Mouse (Mus musculus): ENCODE results near the gene 1700001C02Rik.

Gene 1700001C02Rik

DNA sequence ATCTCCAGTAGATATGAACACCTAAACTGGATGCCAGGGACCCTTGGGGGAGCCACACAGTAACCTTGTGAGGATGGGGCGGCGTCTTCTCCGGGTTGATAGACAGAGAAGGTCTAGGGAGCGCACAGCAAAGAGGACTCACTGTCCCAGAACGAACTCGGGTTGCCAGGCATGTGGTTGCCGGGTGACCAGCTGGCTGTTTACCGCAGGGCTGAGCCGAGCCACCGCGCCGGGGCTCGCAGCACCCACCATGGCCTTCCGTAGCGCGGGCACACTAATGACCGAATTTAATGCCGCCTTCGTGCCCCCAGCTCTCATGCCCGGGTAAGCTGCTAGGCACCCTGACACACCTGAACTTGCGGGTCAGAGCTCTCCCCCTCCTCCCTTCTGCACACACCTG is at the start of gene 1700001C02Rik:
Gene 1700001C02Rik, plus strand, starts transcription at position 187 of the 400 bp plus-strand sequence.
- no peak for DNase-seq (ENCODE audit: low read depth)

DNA sequence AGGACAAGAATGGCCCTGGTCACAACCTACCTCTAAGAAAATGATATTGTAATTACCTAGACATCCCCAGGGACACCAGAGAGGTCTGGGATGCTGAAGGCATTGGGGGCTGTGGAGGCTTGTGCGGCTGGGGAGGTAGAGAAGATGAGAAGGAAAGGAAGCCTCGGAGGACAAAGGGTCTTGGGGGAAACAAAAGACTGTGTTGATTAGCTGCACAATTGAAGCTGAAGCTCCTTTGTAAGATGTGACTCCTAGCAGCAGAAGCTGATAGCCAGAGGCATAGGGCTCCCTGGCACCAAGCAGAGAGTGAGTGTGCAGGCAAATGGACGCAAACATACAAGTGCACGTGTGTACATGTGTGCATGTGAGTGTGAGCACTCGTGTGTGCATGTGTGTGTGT is 49.2 kb upstream of the 1700001C02Rik start:
- no peak for DNase-seq (ENCODE audit: low read depth)

DNA sequence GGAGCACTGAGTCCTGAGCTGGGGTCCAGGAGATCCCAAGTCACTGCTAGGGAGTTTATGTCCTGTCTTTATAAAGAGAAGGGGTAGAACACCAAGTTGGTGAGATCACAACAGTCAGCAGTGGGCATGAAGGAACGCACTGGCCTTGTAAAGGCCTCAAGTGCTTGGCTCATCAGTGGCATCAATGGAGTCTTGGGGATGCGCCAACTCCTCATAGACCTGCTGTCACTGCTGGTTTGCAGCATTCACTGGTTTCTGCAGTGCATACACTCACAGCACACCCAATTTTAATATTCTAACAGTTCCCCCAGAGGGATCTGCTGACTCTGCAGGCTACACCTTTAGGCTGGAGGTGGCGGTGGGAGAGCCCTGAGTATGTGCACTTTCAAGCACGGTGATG is 42.7 kb upstream of the 1700001C02Rik start:
- no peak for DNase-seq (ENCODE audit: low read depth)

DNA sequence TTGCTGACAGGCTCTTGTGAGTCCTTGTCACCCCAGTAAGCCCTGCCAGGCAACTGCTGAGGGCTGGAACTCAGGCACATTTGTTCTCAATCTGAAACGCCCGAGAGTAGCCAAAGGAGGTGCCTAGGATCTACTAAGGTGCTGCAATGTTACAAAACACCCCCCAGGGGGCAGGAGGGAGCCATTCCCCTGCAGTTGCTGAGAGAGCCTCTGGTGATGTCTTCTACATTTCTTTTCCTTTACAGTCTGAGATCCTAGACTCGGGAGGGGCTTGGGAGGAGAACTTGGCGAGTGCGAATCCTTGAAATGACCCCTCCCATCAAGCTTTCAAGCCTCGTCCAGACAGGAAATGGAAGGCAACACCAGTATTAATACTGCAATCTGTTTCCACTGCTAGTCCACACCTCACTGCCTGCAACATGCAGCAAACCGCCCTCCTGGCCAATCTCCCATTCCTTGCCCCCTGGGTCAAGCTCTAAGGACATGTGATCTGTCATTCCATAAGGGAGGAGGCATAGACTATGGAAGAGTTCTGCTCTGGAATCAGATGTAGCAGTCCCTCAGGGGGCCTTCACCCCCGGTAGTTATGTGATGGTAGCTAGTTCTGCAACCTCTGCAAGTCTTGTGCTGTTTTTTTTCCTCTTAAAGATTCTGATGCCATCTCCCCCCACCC is 42.1 kb upstream of the 1700001C02Rik start:
- peak; percentile 9 for DNase-seq (ENCODE audit: low read depth)

DNA sequence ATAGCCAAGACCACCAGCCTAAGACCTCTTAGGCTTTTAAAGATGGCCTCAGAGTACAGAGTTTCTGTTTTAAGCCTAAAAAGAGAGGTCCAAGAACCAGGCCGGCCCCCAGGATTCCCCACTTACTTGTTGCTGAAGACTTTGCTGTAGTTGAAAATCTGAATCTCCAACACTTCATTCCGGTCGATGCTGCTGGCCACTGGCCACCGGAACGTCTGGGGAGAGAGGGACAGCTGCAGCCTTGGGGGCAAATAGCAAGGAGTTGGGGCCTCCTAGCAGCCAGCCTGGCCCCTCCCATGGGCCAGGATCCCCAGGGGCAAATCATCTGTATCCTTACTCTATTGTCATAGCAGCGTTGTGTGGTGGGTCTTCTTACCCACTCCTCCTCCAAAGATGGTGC is 38.4 kb upstream of the 1700001C02Rik start:
- no peak for DNase-seq (ENCODE audit: low read depth)

DNA sequence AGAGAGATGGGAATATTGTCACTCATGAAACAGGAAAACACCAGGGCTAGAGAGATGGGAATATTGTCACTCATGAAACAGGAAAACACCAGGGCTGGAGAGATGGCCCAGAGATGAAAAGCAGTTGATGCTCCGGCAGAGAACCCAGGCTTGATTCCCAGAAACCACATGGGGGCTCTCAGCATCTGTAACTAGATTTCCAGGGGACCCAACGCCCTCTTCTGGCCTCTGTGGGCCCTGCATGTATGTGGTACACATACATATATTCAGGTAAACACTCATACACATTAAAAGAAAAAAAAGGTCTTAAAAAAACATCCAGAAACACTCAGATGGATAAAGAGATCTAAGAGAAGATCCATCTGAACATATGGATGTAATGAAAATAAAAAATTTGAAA is 26.9 kb upstream of the 1700001C02Rik start:
- DNase-seq (ENCODE audit: low read depth), result no peak

DNA sequence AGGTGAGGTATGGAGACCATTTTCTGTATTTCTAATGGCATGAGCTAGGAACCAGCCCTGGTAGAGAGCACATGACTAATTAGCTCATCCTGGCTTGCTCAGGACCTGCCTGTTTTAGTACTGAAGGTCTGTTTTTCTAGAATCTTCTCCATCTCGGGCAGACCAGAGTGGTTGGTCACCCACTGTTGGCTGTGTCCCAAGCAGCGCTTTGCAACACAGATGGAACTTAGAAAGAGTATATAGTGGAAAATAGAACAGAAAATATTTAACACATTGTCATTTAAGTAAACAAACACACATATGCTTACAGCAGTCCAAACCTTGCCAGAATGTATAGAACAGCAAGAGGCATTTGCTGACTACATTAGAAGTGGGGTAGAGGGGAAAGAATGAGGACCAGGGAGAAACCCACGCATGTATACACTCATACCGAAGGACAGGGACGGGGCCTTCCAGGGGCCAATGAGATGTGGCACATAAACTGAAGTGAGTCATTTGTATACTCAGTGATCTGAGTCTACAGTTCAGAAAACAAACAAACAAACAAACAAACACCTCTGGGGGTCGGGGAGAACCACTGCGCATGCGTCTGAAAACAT is 25.4 kb upstream of the 1700001C02Rik start:
- no peak for DNase-seq (ENCODE audit: low read depth)

DNA sequence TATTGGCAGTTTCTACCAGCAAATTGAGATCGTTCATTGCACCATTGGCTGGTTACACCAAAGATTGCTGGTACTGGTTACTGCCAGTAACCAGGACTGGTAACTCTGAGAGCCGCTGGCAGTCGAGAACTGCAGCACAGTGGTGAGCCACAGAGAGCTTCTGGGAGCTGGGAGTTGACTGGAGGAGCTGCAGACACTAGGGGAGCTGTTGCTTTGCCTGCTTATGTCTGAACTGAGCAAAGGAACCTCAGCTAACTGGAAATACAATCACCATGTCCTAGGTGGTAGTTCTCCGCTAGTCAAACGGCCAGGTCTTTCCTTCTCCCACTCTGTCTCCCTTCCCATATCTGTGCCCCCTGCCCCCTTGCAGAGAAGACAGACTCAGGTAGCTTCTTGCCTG is 23.7 kb upstream of the 1700001C02Rik start:
- no peak for DNase-seq (ENCODE audit: low read depth)

DNA sequence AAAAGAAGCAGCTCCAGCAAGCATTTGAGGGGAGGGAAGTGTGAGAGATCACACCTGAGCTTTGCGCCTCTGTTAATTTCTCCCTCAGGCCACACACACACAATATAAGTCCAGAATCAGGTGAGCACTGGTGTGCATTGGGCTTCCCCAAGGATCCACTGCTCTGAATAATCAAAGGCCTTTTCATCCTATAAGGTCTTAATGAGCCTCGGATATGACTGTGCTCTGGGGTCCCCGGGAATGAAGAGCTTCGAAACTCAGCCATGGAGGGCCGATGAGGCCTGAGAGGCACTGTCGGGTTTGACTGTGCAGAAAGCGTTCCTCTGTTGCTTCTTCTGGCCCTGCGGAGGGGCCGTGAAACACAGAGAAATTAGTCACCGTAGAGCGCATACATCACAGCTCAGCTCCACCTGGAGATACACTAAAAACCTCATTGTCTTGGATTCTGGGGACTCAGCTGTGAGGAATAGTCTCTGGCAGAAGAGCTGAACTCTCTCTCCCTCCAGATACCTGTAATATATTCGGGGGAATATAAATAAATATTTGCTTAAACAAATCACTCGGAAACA is 21.4 kb upstream of the 1700001C02Rik start:
- DNase-seq (ENCODE audit: low read depth), result no peak

DNA sequence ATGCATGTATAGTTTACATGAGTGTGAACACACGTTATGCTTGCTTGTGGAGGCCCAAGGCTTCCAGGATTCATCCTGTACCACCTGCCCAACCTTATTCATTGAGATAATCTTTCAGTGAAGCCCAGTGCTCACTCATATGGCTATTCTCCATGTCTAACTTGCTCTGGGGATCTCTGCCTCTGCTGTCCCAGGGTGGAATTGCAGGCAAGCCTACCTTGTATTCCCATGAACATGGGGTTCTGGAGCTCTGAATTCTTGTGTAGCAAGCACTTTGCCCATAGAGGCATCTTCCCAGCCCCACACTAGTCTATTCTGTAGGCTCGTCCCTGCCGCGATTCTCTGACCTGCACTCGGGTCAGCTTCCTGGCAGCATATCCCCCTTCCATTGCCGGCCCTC is 9.8 kb upstream of the 1700001C02Rik start:
- DNase-seq (ENCODE audit: low read depth), result no peak

DNA sequence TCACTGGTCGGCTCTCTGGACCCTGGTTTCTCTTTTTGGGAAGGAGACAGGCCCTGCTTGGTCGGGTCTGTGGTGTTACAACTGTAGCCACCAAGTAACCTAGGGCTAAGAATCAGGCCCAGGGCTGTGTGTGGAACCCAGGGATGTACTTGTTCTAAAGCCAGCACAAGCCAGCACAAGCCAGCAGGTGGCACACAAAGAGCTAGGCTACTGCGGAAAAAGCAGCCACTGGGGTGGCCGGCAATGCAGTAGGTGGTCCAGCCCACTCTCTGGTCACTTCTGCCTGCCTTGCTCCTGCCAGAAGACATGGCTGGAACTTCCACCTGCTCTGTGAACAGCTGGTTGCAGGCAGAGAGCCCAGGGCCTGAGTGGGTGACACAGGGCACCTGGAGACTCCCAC is 5.7 kb upstream of the 1700001C02Rik start:
- DNase-seq (ENCODE audit: low read depth), result no peak

DNA sequence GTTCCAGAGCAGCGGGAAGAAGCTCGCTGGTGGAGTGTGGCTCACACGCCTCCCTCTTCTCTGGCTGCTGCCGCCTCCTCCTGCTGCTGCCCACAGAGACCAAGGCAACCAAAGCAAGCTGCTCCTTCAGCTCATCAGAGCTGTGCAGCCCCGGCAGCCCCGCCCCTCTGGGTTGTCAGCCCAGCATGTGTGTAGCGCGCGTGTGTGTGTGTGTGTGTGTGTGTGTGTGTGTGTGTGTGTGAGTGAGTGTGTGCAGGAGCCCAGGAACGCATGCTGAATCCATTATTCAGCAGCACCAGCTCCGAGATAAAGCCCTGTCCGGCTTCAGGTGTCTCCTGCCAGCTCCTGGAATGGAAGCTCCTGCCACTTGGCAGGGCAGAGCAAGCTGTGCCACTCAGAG is 4.0 kb upstream of the 1700001C02Rik start, which contains the start of gene Otof:
Gene Otof, minus strand, starts transcription at position 112 of the 400 bp plus-strand sequence.
- no peak for DNase-seq (ENCODE audit: low read depth)

DNA sequence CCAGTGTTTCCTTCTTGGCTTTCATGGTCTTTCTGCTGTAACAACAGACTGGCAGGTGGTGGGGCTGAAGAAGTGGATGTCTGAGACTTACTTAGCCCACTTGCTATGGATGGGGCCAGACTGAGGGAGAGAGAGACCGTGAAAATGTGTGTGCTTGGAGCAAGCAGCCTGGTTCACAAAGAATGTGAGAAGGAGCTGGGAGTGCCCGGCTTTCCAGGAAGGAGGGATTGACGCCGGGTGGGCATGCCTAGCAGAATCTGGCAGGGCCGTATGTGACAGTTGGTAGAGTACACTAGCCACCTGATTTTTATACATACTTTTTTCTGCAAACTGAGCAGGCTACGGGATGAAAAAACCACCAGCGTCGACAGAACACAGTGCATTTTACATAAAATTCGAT is 468 bp downstream of the 1700001C02Rik start:
- DNase-seq (ENCODE audit: low read depth), result no peak

DNA sequence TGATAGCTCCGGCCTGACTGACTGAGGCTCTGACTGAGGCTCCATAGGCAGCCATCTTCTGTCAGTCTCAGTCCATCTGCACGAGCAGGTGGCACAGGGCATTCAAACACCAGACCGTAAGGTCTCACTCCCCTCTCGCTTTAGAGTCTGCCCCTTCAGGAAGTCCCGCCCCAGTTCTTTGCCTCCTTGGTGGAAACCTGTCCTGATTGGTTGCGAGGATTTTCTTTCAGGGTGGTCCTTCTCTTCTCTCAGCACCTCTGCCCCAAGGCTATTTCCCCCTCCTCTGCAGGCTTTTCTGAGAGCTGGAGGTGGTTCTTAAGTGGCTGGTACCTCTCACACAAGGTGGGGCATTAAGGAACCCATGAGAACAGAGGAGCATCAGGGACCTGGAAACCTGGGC is 4.6 kb downstream of the 1700001C02Rik start:
- no peak for DNase-seq (ENCODE audit: low read depth)

DNA sequence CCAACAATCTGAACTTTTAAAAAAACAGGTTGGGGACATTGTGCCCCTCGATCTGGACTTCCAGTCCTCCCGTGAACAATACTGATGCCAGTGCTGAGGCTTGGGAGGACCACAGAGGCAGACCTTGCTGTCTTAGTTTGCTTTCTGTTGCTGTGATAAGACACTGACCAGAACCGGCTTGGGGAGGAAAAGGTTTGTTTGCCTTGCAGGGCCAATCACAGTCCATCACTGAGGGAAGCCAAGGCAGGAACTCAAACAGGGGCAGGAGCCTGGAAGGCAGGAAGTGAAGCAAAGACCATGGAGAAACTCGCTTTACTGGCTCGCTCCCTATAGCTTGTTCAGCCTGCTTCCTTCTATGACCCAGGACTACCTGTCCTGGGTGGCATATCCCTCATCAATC is 6.3 kb downstream of the 1700001C02Rik start:
- DNase-seq (ENCODE audit: low read depth), result no peak

DNA sequence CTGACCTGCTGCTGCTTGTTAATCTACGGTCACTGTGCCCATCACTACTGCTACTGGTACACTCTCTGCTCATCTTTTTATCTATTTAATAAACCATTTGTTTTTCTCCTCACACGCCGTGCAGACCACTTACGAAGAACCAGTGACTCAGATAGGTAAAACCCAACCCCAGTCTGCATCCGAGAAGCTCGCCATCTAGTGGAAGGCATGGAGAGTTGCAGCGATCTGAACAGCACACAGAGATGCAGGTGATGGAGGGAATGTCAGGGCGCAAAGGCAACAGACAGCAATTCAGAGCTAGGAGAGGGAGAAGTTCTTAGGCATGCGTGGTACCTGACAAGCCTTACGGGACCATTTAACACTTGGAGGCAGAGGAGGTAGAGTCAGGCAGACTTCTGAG is 10.7 kb downstream of the 1700001C02Rik start:
- DNase-seq (ENCODE audit: low read depth), result peak; percentile 10

DNA sequence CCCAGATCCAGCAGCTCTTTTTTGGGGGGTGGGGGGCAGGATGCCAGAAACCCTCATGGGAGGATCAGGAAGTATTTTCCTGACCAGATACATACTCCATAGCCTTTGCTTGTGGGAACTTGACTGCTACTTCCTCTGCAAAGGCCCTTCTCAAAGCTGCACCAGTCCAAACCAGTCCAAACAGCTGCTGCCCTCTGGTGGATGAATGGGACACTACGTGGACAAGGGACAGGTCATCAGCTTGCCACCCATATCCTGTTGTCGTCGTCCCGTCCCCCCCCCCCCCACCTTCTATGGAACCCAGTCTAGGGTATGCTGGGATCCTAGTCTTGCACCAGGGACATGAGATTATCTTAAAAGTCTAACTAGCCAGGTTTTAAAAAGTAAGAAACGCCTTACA is 16.5 kb downstream of the 1700001C02Rik start:
- DNase-seq (ENCODE audit: low read depth), result peak; percentile 63

DNA sequence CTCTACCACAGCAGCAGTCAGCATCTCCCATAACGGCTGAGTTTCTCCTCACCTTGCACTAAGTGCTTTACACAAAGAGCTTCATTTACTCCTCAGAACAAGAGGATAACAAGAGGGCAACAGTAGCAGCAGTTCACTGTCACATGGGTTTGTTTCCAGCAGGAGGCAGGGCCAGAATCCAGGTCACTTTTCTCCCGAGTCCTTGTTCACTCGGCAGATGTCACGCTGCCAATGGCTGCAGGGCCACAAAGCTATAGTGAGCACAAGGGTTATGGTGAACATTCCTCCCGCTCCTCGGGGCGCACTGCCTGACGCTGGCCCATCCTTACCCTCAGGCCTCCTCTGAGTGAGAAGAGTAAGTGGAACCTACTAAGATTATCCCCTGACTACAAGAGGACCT is 17.7 kb downstream of the 1700001C02Rik start:
- no peak for DNase-seq (ENCODE audit: low read depth)

DNA sequence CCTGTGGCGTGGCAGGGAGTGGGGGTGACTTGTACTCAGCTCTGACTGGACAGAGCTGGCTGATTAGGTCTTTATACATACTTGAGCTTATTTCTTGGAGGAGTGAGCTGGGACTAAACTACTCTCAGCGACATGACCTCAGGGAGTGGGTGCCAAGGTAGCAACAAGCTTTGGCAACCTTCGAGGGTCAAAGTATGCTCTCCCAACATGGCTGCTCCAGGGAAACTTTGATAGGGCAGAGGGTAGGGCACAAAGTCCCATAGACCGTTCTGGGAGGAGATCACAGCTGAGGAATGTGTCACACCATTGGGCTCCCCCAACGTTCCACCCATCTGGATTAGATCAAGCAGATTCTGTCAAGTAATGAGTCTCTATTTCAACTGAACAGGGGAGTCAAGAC is 18.7 kb downstream of the 1700001C02Rik start:
- no peak for DNase-seq (ENCODE audit: low read depth)

DNA sequence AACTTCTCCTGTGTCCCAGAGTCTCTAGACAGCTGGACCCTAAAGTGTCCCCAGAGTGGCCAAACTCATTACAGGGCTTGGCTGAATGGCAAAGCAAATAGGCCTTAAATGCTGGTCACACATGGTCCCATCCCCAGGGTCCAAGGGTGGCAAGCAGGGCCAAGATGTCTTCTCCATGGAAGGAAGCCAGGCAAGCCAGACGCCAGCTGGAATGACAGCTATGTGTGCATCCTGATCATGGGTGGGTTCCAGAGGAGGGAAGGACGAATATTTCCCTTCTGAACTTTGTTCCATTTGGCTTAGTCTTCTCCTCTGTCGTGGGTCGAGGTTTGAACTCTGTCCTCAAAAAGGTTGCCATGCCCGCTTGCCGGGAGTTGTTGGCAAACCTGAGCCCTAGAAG is 19.3 kb downstream of the 1700001C02Rik start:
- DNase-seq (ENCODE audit: low read depth), result no peak

DNA sequence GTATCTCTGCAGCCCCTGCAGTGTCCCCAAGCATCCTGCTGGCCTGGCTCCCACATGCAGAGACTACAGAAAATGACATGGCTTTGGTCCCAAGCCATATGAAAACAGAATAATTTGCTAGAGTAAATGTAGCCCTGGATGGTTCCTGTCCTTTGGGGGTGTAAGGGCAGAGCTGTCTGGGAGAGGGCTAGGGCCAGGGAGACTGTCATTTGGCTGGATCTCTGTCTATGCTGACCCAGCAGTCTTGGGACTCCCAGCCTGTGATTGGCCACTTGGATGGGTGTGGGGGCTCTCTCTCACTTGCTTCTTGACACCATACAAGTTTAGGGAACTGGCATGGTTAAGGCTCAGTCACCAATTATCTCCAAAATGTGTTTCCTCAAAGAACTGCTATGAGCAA is 24.4 kb downstream of the 1700001C02Rik start:
- DNase-seq (ENCODE audit: low read depth), result no peak

DNA sequence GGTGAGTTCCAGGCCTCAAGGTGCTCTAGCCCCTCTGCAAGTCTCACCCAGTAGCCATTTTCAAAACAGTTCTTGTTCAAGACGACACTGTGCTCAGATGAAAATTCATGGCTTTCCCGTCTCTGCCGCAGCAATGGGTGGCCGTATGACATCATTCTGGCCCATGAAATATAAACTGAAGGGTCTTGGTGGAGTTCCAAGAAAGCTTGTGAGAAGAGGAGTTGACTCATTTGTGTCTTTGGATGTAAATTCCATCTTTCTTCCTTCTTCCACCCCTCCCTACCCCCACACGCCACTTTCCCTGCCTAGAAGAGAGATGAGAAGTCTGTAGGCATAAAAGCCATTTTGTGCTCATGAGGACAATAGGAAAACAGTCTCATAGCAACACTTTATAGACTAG is 25.0 kb downstream of the 1700001C02Rik start:
- no peak for DNase-seq (ENCODE audit: low read depth)

DNA sequence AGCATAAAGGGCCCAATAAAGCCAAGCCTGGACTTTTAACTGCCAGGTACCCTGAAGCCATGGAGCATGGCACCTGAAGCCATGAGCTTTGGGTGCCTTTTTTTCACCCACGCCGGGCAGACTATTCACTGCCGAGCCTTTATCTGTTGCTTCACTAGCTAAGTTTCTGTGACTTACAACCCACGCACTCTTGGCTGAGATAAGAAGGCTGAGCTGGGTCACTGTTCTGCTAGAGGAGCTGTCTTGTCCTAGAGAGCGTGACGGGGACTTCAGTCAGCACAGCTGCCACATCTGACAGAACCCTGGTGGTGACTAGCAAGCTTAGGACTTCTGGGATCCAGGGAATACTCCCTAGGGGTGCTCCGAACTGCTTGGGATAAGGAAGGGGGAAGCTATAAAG is 27.9 kb downstream of the 1700001C02Rik start:
- DNase-seq (ENCODE audit: low read depth), result no peak

DNA sequence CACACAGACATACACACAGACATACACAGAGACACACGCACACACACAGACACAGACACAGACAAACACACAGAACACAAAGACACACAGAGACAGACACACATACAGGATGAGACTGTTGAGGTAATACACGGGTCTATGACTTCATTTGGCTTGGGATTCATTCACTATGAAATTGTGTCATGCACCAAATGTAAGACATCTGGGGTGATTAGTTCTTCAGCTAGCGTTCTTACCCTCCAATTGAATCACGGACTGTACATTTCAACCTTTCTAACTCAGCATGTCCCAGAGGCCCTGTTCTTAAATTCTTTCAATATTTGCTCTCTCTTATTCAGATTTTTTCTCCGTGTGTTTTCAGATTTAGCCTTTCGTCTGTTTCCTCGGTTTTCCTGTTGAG is 28.8 kb downstream of the 1700001C02Rik start:
- no peak for DNase-seq (ENCODE audit: low read depth)

All from c-Kit-positive CD71-negative TER-119-negative erythroid progenitor cells, embryonic 14.5 days (primary cell).